ENCODE assay signal across 9 mouse cellular contexts in the genomic region with DNA sequence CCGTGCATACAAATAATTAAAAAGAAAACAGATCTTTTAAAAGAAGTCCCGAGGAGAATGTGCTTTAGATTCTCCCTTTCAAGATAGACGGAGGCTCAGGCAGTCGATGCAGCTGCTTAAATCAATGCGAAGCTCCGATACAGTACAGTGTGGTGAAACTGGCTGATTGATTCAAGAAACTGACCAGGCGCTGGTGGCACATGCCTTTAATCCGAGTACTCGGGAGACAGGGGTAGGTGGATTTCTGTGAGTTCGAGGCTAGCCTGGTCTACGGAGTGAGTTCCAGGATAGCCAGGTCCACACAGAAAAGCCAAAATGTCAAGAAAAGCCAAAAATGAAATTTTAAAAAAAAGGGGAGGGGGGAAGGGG. TPM values are rescaled to one million over a fixed set of nuclear protein-coding genes. Genes with fewer than 3 reads are reported as not detected.
DNase-seq lines count a peak whose midpoint lies in the region; ATAC-seq and TF ChIP-seq lines count a peak whose summit lies in the region.
"Had no signal": no experiment of that assay in that cellular context is flagged by ENCODE, and none has a peak within 500 bp of the region (broad histone marks: within the 10 kb centered on the region; RNA-seq: fewer than 3 reads in every experiment).

No protein-coding gene starts in this region.

- no peaks in the 10 kb centered on the region for H3K27me3 ChIP-seq in heart, embryonic 12.5 days (replicated peaks)
- H3K27me3 ChIP-seq in CH12.LX (replicated peaks): peaks cover 32% of the 10 kb centered on the region
- H3K27me3 ChIP-seq in intestine, embryonic 15.5 days (replicated peaks): no peaks in the 10 kb centered on the region
- H3K27me3 ChIP-seq in neural tube, embryonic 12.5 days (replicated peaks): no peaks in the 10 kb centered on the region
- H3K27me3 ChIP-seq: Patski had no signal

- H3K4me3 ChIP-seq in heart, embryonic 12.5 days: peak overlapping the region; percentile 55
- H3K4me3 ChIP-seq in CH12.LX (replicated peaks in 1 of 3; ENCODE audit: low read depth in 2 of 3, low read length in 2 of 3, poor library complexity in 1 of 3): no peak overlapping the region
- peak overlapping the region; percentile 43 for H3K4me3 ChIP-seq in intestine, embryonic 15.5 days (replicated peaks)
- H3K4me3 ChIP-seq in neural tube, embryonic 12.5 days: peak overlapping the region; percentile 34

- H3K36me3 ChIP-seq in heart, embryonic 12.5 days: no peaks in the 10 kb centered on the region
- no peaks in the 10 kb centered on the region for H3K36me3 ChIP-seq in CH12.LX (replicated peaks in 1 of 2; ENCODE audit: control insufficient read depth in 1 of 2, insufficient read depth in 1 of 2, low read length in 1 of 2)
- no peaks in the 10 kb centered on the region for H3K36me3 ChIP-seq in intestine, embryonic 15.5 days
- no peaks in the 10 kb centered on the region for H3K36me3 ChIP-seq in neural tube, embryonic 12.5 days

- TF ChIP-seq POLR2A in CH12.LX (IDR thresholded peaks at IDR 0.05; ENCODE audit: low read depth, low read length): no peak

- peak overlapping the region; percentile 76 for H3K9ac ChIP-seq in heart, embryonic 12.5 days
- 0 out of 2 replicates have a peak overlapping the region, but pooled peaks have one; percentile 21 for H3K9ac ChIP-seq in CH12.LX (ENCODE audit: insufficient read depth, low read depth)
- H3K9ac ChIP-seq in intestine, embryonic 15.5 days: peak overlapping the region; percentile 44
- peak overlapping the region; percentile 18; the same call in 1 of the 2 replicates for H3K9ac ChIP-seq in neural tube, embryonic 12.5 days

- no peak for TF ChIP-seq CTCF in CH12.LX (conservative IDR thresholded peaks at IDR 0.05 in 1 of 2, IDR thresholded peaks at IDR 0.05 in 1 of 2; ENCODE audit: low read depth in 2 of 2, low read length in 2 of 2)

- 22% methylated on average over 11 of the region's 11 CpGs for WGBS in heart, embryonic 12.5 days
- 21% methylated on average over 11 of the region's 11 CpGs for WGBS in intestine, embryonic 15.5 days
- WGBS in neural tube, embryonic 12.5 days: 33% methylated on average over 11 of the region's 11 CpGs

- TF ChIP-seq RAD21 in CH12.LX (IDR thresholded peaks at IDR 0.05; ENCODE audit: low read depth, low read length): no peak

- DNase-seq in heart, adult 9 months (ENCODE audit: low spot score in 2 of 2): no peak
- DNase-seq in CH12.LX (ENCODE audit: extremely low read depth): no peak
- DNase-seq in embryo, embryonic 10.5 days (ENCODE audit: low spot score): peak; percentile 57
- DNase-seq in frontal cortex, postnatal 25 days (ENCODE audit: low spot score in 2 of 2): no peak

- peak; percentile 29; the same call in 1 of the 2 replicates for ATAC-seq in heart, embryonic 12.5 days (ENCODE audit: insufficient number of reproducible peaks, low FRiP score)
- peak; percentile 76 for ATAC-seq in intestine, embryonic 15.5 days
- peak; percentile 48; the same call in 1 of the 2 replicates for ATAC-seq in neural tube, embryonic 12.5 days (ENCODE audit: low FRiP score, low read depth)
- ATAC-seq in erythroid progenitor cell, adult 5-6 weeks (replicated peaks; ENCODE audit: low FRiP score, poor library complexity, severe bottlenecking): no peak

- no peaks in the 10 kb centered on the region for H3K9me3 ChIP-seq in heart, embryonic 12.5 days (replicated peaks)
- no peaks in the 10 kb centered on the region for H3K9me3 ChIP-seq in CH12.LX (replicated peaks; ENCODE audit: low read length)
- H3K9me3 ChIP-seq in intestine, embryonic 15.5 days: no peaks in the 10 kb centered on the region
- no peaks in the 10 kb centered on the region for H3K9me3 ChIP-seq in neural tube, embryonic 12.5 days

- TF ChIP-seq EP300 in CH12.LX (IDR thresholded peaks at IDR 0.05; ENCODE audit: low read length): no peak

- in situ Hi-C loops in CH12.LX (cut with MboI; ENCODE audit: low pct_ligation_motif_present, low pct_unique_long_range_greater_than_20kb, low sequenced_read_pairs): no loop called here

- H3K4me2 ChIP-seq in heart, embryonic 12.5 days: peak overlapping the region; percentile 73
- peak overlapping the region; percentile 39 for H3K4me2 ChIP-seq in CH12.LX (ENCODE audit: insufficient read depth, low read depth, poor library complexity, severe bottlenecking)
- peak overlapping the region; percentile 62 for H3K4me2 ChIP-seq in intestine, embryonic 15.5 days (replicated peaks)
- H3K4me2 ChIP-seq in neural tube, embryonic 12.5 days (replicated peaks): peak overlapping the region; percentile 59

- no peaks in the 10 kb centered on the region for H3K79me2 ChIP-seq in CH12.LX (replicated peaks; ENCODE audit: control insufficient read depth, extremely low read depth, insufficient read depth, poor library complexity, severe bottlenecking)

- dilution Hi-C loops in CH12.LX (cut with MboI; ENCODE audit: extremely low pct_ligation_motif_present, extremely low pct_unique_long_range_greater_than_20kb, low sequenced_read_pairs): no loop called here

- H3K4me1 ChIP-seq in heart, embryonic 12.5 days (replicated peaks): no peaks in the 10 kb centered on the region
- H3K4me1 ChIP-seq in CH12.LX (ENCODE audit: control insufficient read depth in 1 of 2, insufficient read depth in 2 of 2): peaks cover 0 to 3% of the 10 kb centered on the region in 2 experiments; a peak in 2 of 4 replicates
- no peaks in the 10 kb centered on the region for H3K4me1 ChIP-seq in intestine, embryonic 15.5 days (replicated peaks)
- no peaks in the 10 kb centered on the region for H3K4me1 ChIP-seq in neural tube, embryonic 12.5 days

- no peak overlapping the region for H3K27ac ChIP-seq in heart, embryonic 12.5 days (ENCODE audit: poor library complexity, severe bottlenecking)
- H3K27ac ChIP-seq in CH12.LX (ENCODE audit: insufficient read depth, low read depth): no peak overlapping the region
- no peak overlapping the region for H3K27ac ChIP-seq in intestine, embryonic 15.5 days
- no peak overlapping the region for H3K27ac ChIP-seq in neural tube, embryonic 12.5 days

TF ChIP-seq in CH12.LX, 34 proteins besides CTCF, POLR2A, EP300 and RAD21:
- no peak for TF ChIP-seq E2F4 (IDR thresholded peaks at IDR 0.05; ENCODE audit: insufficient replicate concordance, low read depth, low read length)
- TF ChIP-seq CHD1 (IDR thresholded peaks at IDR 0.05; ENCODE audit: low read depth, low read length): no peak
- no peak for TF ChIP-seq HCFC1 (IDR thresholded peaks at IDR 0.05; ENCODE audit: low read depth, low read length)
- 0 out of 2 replicates have a peak, but pooled peaks have one; percentile 16 for TF ChIP-seq TBP (conservative IDR thresholded peaks at IDR 0.05; ENCODE audit: low read depth, low read length)
- no peak for TF ChIP-seq NRF1 (IDR thresholded peaks at IDR 0.05; ENCODE audit: low read depth, low read length)
- TF ChIP-seq ZKSCAN1 (IDR thresholded peaks at IDR 0.05; ENCODE audit: borderline replicate concordance, low read depth, low read length): no peak

RNA-seq across cellular contexts. Expression of gene Cyp2s1, which starts 31.7 kb away (rescaled TPM):
- 2.7 and 3.1 TPM in 2 replicates for polyA plus RNA-seq in heart, embryonic 12.5 days (2016; fragmentation: Nextera tagmentation; extraction: Ambion mirVana)
- total RNA-seq in CH12.LX (2012; rRNA removed) (0.04 TPM in 1 of 2 replicates, not detected in the other), CH12.LX (2014; rRNA removed) (not detected in 2 replicates)
- not detected in 2 replicates for polyA plus RNA-seq in CH12.LX (2012; ENCODE audit: insufficient read length, low read depth)
- polyA plus RNA-seq in intestine, embryonic 15.5 days (2015; fragmentation: Nextera tagmentation; extraction: Ambion mirVana): 33.2 and 35.9 TPM in 2 replicates
- polyA plus RNA-seq in neural tube, embryonic 12.5 days (2016; fragmentation: Nextera tagmentation; extraction: Ambion mirVana): 2.9 and 4.0 TPM in 2 replicates
- total RNA-seq in erythroid progenitor cell, adult 5-6 weeks (2015; ENCODE audit: low replicate concordance): not detected in 2 replicates
- not detected in 2 replicates for total RNA-seq in erythroid progenitor cell, adult 5-6 weeks (2017; ENCODE audit: low replicate concordance)

RNA-seq across cellular contexts. Expression of gene Cyp2b10, which starts 49.0 kb away (rescaled TPM):
- polyA plus RNA-seq in heart, embryonic 12.5 days (2016; fragmentation: Nextera tagmentation; extraction: Ambion mirVana): not detected in 2 replicates
- total RNA-seq in CH12.LX (2012; rRNA removed): not detected in 2 replicates
- not detected in 2 replicates for total RNA-seq in CH12.LX (2014; rRNA removed)
- polyA plus RNA-seq in CH12.LX (2012; ENCODE audit: insufficient read length, low read depth): not detected in 2 replicates
- not detected in 2 replicates for polyA plus RNA-seq in intestine, embryonic 15.5 days (2015; fragmentation: Nextera tagmentation; extraction: Ambion mirVana)
- polyA plus RNA-seq in neural tube, embryonic 12.5 days (2016; fragmentation: Nextera tagmentation; extraction: Ambion mirVana): not detected in 2 replicates
- total RNA-seq in erythroid progenitor cell, adult 5-6 weeks (2015; ENCODE audit: low replicate concordance): not detected in 2 replicates
- total RNA-seq in erythroid progenitor cell, adult 5-6 weeks (2017; ENCODE audit: low replicate concordance): not detected in 2 replicates
- polyA plus RNA-seq: Patski had no signal

RNA-seq across cellular contexts. Expression of gene Axl, which starts 59.9 kb away (rescaled TPM):
- 60.6 and 61.8 TPM in 2 replicates for polyA plus RNA-seq in heart, embryonic 12.5 days (2016; fragmentation: Nextera tagmentation; extraction: Ambion mirVana)
- total RNA-seq in CH12.LX (2012; rRNA removed) (0.76 and 0.98 TPM in 2 replicates), CH12.LX (2014; rRNA removed) (0.15 and 0.19 TPM in 2 replicates)
- polyA plus RNA-seq in CH12.LX (2012; ENCODE audit: insufficient read length, low read depth): 0.96 and 1.6 TPM in 2 replicates
- 69.8 and 71.5 TPM in 2 replicates for polyA plus RNA-seq in intestine, embryonic 15.5 days (2015; fragmentation: Nextera tagmentation; extraction: Ambion mirVana)
- polyA plus RNA-seq in neural tube, embryonic 12.5 days (2016; fragmentation: Nextera tagmentation; extraction: Ambion mirVana): 33.0 and 35.7 TPM in 2 replicates
- total RNA-seq in erythroid progenitor cell, adult 5-6 weeks (2015; ENCODE audit: low replicate concordance): 51.9 and 61.6 TPM in 2 replicates
- total RNA-seq in erythroid progenitor cell, adult 5-6 weeks (2017; ENCODE audit: low replicate concordance): 27.2 and 58.7 TPM in 2 replicates

Comparison
In these comparisons a context has a peak if more than half of its experiments do, and no peak if none do; other contexts are left out.
1. H3K4me3 ChIP-seq: peak in heart, embryonic 12.5 days (single experiment), intestine, embryonic 15.5 days (single experiment) and neural tube, embryonic 12.5 days (single experiment); none in CH12.LX (0 of 3).
2. H3K9ac ChIP-seq: peak in every context shown above with its lines; median percentile 76 in heart, embryonic 12.5 days; 44 in intestine, embryonic 15.5 days; 21 in CH12.LX; 18 in neural tube, embryonic 12.5 days.
3. RNA of gene Axl, which starts 59.9 kb away (polyA plus RNA-seq): 69.8 to 71.5 TPM in intestine, embryonic 15.5 days, 60.6 to 61.8 TPM in heart, embryonic 12.5 days and 33.0 to 35.7 TPM in neural tube, embryonic 12.5 days; 0.96 to 1.6 TPM in CH12.LX; every median in the first group is over 10 times any median in the second.
4. Peak in every context shown above with its lines, with median percentiles within 50 percentile points of each other: H3K4me2 ChIP-seq.